Mouse (Mus musculus) ovary, adult 18-20 months (tissue): Measurements from ENCODE around the gene Ppp4c.

Experiments
- DNase-seq: peaks from one replicate; pipeline ENCODE4 v3.0.0; 2022; ENCODE audit warnings: low spot score, mixed read lengths

Ppp4c gene

GRCm38 (mm10) chr7:126759050-126759671, 33.1 kb downstream of the Ppp4c start, which contains the start of gene Mapk3:
Mapk3 (plus strand) TSS chr7:126759601.
- DNase-seq = peak; percentile 82

- DNase-seq = no peak
Observed at GRCm38 (mm10) chr7:126758539-126758938, 33.8 kb downstream of the Ppp4c start.

- DNase-seq = peak; percentile 53
Observed at GRCm38 (mm10) chr7:126754866-126755265, 37.4 kb downstream of the Ppp4c start.

GRCm38 (mm10) chr7:126749582-126750343, 42.5 kb downstream of the Ppp4c start:
- DNase-seq = no peak

- DNase-seq = no peak
Observed at GRCm38 (mm10) chr7:126748824-126749223, 43.5 kb downstream of the Ppp4c start.

- DNase-seq = no peak
Observed at GRCm38 (mm10) chr7:126746798-126747197, 45.5 kb downstream of the Ppp4c start.

GRCm38 (mm10) chr7:126746066-126746465, 46.2 kb downstream of the Ppp4c start:
- DNase-seq = no peak

GRCm38 (mm10) chr7:126741964-126742482, 50.3 kb downstream of the Ppp4c start:
- DNase-seq = no peak

GRCm38 (mm10) chr7:126741452-126741851, 50.8 kb downstream of the Ppp4c start:
- no peak for DNase-seq

GRCm38 (mm10) chr7:126740977-126741376, 51.3 kb downstream of the Ppp4c start:
- DNase-seq = no peak

- no peak for DNase-seq
Observed at GRCm38 (mm10) chr7:126740132-126740735, 52.1 kb downstream of the Ppp4c start.

- DNase-seq = no peak
Observed at GRCm38 (mm10) chr7:126739551-126739950, 52.7 kb downstream of the Ppp4c start.

GRCm38 (mm10) chr7:126736122-126736521, 56.2 kb downstream of the Ppp4c start:
- no peak for DNase-seq
